In the genomic region with DNA sequence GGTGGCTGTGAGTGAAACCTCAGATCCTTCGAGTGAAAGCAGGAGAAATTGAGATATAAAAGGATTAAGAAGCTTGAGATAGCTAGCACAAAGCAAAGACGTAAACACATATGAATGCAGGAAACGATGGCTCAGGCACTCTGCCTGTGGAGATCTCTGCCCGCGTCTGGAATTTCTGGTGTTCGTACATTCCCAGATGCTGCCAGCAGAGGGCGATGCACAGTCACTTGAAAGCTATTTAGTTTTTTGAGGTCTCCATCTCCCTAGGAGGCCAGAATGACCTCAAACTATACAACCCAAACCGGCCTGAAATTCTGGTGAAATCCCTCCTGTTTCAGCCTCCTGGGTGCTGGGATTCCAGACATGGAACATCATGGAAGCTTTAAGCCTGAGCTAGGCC, we compare ENCODE assay signal across 9 mouse cellular contexts. TPM values are rescaled to one million over a fixed set of nuclear protein-coding genes. Genes with fewer than 3 reads are reported as not detected.
DNase-seq lines count a peak whose midpoint lies in the region; ATAC-seq and TF ChIP-seq lines count a peak whose summit lies in the region.
"Had no signal": no experiment of that assay in that cellular context is flagged by ENCODE, and none has a peak within 500 bp of the region (broad histone marks: within the 10 kb centered on the region; RNA-seq: fewer than 3 reads in every experiment).

No protein-coding gene starts in this region.

- peak; percentile 64 for ATAC-seq in CD4-positive, CD25-positive, alpha-beta regulatory T cell, adult 4 months
- ATAC-seq in lung, postnatal 0 days = no peak
- no peak for ATAC-seq in megakaryocyte, adult 5-6 weeks (ENCODE audit: poor library complexity, severe bottlenecking)

- H3K4me3 ChIP-seq in lung, postnatal 0 days (ENCODE audit: low read depth, low read length) = no peak overlapping the region
- H3K4me3 ChIP-seq: limb, embryonic 13.5 days had no signal

- peak; percentile 44 for DNase-seq in T-cell, adult 2 months (ENCODE audit: low spot score)
- DNase-seq in cerebellum, postnatal 4 days (ENCODE audit: low spot score in 2 of 2) = peak; percentile 65 to 79
- peak; percentile 54 to 75 for DNase-seq in gastrocnemius, postnatal 4 days (ENCODE audit: low spot score in 2 of 2)
- DNase-seq in layer of hippocampus, adult 11-12 months (ENCODE audit: low spot score) = peak; percentile 86
- peak; percentile 81 for DNase-seq in lung, postnatal 0 days (ENCODE audit: low spot score)
- peak; percentile 81 for DNase-seq in right cerebral cortex, postnatal 4 days

- H3K27ac ChIP-seq in lung, postnatal 0 days (ENCODE audit: low read length) = no peak overlapping the region
- H3K27ac ChIP-seq: limb, embryonic 13.5 days had no signal

- no peak for TF ChIP-seq EP300 in lung, postnatal 0 days (IDR thresholded peaks at IDR 0.05)

- no peaks in the 10 kb centered on the region for H3K4me1 ChIP-seq in lung, postnatal 0 days (ENCODE audit: insufficient read depth, low read depth, low read length)

- peaks cover 1% of the 10 kb centered on the region; the same call in 1 of the 2 replicates for H3K27me3 ChIP-seq in lung, postnatal 0 days (replicated peaks; ENCODE audit: insufficient read depth, low read length)

- no peak overlapping the region for H3K4me2 ChIP-seq in lung, postnatal 0 days (replicated peaks; ENCODE audit: low read depth, low read length)
- H3K4me2 ChIP-seq: limb, embryonic 13.5 days had no signal

- WGBS in lung, postnatal 0 days = 1% methylated on average over 8 of the region's 8 CpGs

- TF ChIP-seq CTCF in lung, postnatal 0 days (IDR thresholded peaks at IDR 0.05) = peak; percentile 88

- no peak overlapping the region for H3K9ac ChIP-seq in lung, postnatal 0 days (replicated peaks; ENCODE audit: low read depth)
- H3K9ac ChIP-seq: limb, embryonic 13.5 days had no signal

- no peaks in the 10 kb centered on the region for H3K36me3 ChIP-seq in lung, postnatal 0 days (ENCODE audit: insufficient read depth, low read length)
- H3K36me3 ChIP-seq: limb, embryonic 13.5 days had no signal

- H3K9me3 ChIP-seq in lung, postnatal 0 days (ENCODE audit: low read length) = no peaks in the 10 kb centered on the region
- H3K9me3 ChIP-seq: limb, embryonic 13.5 days had no signal

RNA-seq across cellular contexts. Expression of gene Mesp1, which starts 5.5 kb away (rescaled TPM):
- polyA plus RNA-seq in CD4-positive, CD25-positive, alpha-beta regulatory T cell, adult 4 months (2017; shearing (Covaris generic)) = not detected
- total RNA-seq in gastrocnemius, postnatal 4 days (2021) = not detected
- polyA plus RNA-seq in lung, postnatal 0 days (2015; fragmentation: Nextera tagmentation; extraction: Ambion mirVana) = 0.11 and 0.21 TPM in 2 replicates
- total RNA-seq in megakaryocyte, adult 5-6 weeks (2015) = not detected in 2 replicates
- total RNA-seq in megakaryocyte, adult 5-6 weeks (2017) = not detected in 2 replicates
- polyA plus RNA-seq: limb, embryonic 13.5 days had no signal

RNA-seq across cellular contexts. Expression of gene Mesp2, which starts 11.5 kb away (rescaled TPM):
- under 1 TPM in 1 of 2 experiments, not detected in 1; 0.42 TPM for polyA plus RNA-seq in CD4-positive, CD25-positive, alpha-beta regulatory T cell, adult 4 months (2017; shearing (Covaris generic))
- total RNA-seq in gastrocnemius, postnatal 4 days (2021) = under 1 TPM; 0.18 to 0.37 TPM
- 0.92 and 0.99 TPM in 2 replicates for polyA plus RNA-seq in lung, postnatal 0 days (2015; fragmentation: Nextera tagmentation; extraction: Ambion mirVana)
- total RNA-seq in megakaryocyte, adult 5-6 weeks (2015) = 0.29 TPM in 1 of 2 replicates, not detected in the other
- total RNA-seq in megakaryocyte, adult 5-6 weeks (2017) = not detected in 2 replicates

RNA-seq across cellular contexts. Expression of gene Wdr93, which starts 56.1 kb away (rescaled TPM):
- polyA plus RNA-seq in CD4-positive, CD25-positive, alpha-beta regulatory T cell, adult 4 months (2017; shearing (Covaris generic)) = under 1 TPM in 1 of 2 experiments, not detected in 1; 0.28 TPM
- under 1 TPM; 0.20 to 0.67 TPM for total RNA-seq in gastrocnemius, postnatal 4 days (2021)
- 1.6 and 2.0 TPM in 2 replicates for polyA plus RNA-seq in lung, postnatal 0 days (2015; fragmentation: Nextera tagmentation; extraction: Ambion mirVana)
- total RNA-seq in megakaryocyte, adult 5-6 weeks (2015) = not detected in 2 replicates
- not detected in 2 replicates for total RNA-seq in megakaryocyte, adult 5-6 weeks (2017)

RNA-seq across cellular contexts. Expression of gene Pex11a, which starts 56.1 kb away (rescaled TPM):
- 1 to 10 TPM; 2.9 to 3.2 TPM for polyA plus RNA-seq in CD4-positive, CD25-positive, alpha-beta regulatory T cell, adult 4 months (2017; shearing (Covaris generic))
- total RNA-seq in gastrocnemius, postnatal 4 days (2021) = 1 to 10 TPM; 2.6 to 4.2 TPM
- 17.8 and 23.9 TPM in 2 replicates for polyA plus RNA-seq in lung, postnatal 0 days (2015; fragmentation: Nextera tagmentation; extraction: Ambion mirVana)
- 0.98 and 1.3 TPM in 2 replicates for total RNA-seq in megakaryocyte, adult 5-6 weeks (2015)
- total RNA-seq in megakaryocyte, adult 5-6 weeks (2017) = 1.5 and 5.4 TPM in 2 replicates
